Mouse (Mus musculus): ENCODE measurements at regions not wholly inside any gene's neighbourhood (a gene's known extent, or its start where the extent isn't known, plus 50 kb on each side); places are given as distances from the start of the nearest gene placed in this dataset.

DNA sequence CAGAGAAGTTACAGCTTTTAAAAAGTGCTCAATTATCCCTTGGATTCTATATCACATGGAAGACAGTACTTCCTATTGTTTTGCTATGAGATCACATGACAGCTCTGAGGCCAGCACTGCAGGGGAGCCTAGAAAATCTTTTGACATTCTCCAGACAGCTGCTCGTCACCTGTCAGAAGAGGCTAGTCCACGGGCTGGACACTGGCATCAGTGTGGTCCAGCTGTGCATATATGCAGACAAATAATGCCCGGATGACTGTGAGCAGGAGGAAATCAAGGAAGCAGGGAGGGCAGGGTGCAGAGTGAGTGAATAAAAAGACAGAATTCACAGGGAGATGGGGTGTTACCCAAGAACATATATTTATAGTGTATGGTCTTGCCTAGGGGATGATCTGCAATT lies 270.4 kb downstream of the Rnf144a start:
- DNase-seq (ENCODE audit: low read depth, low spot score) = no peak

DNA sequence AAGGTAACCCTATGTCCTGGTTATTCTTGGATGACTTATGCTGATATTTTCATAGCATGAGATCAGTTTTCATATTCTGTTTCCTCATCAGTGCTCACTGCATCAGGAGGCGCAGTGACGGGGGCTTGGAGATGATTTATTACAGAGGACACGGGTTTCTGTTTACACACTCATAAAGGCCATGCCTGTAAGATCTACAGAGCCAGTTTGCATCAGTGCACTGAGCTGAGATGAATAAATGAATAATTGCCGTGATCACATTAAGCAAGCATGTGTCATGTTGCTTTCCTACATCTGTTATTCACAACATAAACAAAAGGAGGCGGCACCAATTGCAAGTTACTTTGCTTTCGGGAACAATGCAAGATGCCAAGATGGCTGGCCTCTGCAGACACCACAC lies 271.6 kb downstream of the Rnf144a start:
- DNase-seq (ENCODE audit: low read depth, low spot score) = no peak

DNA sequence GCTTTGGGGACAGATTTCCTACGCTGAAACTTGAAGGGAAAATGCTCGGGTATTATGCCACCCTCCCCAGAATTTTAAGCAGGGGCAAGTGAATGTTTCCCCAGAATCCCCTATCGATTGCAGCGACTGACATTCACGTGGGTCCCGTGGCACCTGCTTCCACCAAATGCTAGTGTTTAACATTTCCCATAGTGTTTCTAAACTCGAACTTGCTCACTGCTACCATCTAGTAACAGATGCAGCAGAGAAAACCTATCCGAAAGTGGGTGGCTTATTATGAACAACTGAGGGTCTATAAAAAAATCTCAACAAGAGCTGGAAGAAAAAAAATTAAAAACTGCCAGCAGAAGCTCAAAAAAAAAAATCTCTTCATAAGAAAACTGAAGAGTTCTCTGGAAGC lies 284.2 kb downstream of the Rnf144a start:
- no peak for DNase-seq (ENCODE audit: low read depth, low spot score)

DNA sequence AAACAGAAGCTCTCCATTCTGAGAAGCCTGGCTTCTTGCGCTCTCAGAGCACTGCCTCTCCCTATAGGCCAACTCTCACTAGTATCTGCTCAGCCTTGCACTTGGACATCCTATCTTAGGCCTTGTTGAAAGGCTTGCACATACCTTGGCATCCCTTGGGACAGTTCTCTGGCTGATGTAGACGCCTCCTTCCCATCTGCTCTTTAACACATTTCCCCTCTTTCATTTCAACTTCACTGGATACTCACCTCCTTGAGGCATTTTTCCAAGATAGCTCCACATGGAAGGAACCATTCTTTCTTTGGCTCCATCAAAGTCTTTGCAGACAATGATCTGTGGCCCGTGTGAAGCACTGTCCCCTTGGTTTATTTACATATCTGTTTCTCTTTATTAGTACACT lies 285.0 kb downstream of the Rnf144a start:
- DNase-seq (ENCODE audit: low read depth, low spot score) = no peak

DNA sequence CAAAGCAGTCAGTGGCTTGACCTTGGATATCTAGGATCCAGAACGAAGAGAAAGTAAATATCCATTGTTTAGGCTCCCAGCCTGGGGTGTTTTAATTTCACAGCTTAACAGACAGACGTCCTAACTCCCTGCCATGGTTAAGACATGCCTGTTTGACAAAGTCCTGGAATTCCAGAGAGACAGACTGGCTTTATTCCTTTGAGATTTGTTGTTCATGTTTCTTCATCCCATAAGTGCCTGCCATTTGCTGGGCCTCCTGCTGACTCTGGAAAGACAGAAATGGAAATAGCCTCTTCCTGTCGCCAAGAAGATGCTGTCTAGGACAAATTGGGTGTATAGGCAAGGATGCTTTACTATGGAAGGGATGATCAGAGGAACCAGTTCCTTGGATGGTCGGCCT lies 285.5 kb downstream of the Rnf144a start:
- DNase-seq (ENCODE audit: low read depth, low spot score) = no peak

DNA sequence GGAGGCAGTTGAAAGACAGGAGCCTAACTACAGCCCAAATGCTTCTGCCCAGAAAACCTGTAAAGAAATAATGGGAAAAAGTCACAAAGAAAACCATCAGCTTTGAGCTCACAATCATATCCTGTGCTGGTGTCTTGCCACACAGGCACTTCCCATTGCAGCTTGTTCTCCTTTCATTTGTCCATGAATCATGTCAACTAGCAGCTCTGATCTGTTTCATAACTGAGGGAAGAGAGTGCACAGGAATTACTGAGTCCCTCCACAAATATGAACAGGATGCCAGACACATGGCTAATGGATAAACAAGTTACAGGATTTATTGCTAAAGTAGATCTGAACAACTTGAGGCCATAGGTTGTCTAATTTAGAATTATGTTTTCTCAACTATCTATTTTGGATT lies 286.2 kb downstream of the Rnf144a start:
- no peak for DNase-seq (ENCODE audit: low read depth, low spot score)

DNA sequence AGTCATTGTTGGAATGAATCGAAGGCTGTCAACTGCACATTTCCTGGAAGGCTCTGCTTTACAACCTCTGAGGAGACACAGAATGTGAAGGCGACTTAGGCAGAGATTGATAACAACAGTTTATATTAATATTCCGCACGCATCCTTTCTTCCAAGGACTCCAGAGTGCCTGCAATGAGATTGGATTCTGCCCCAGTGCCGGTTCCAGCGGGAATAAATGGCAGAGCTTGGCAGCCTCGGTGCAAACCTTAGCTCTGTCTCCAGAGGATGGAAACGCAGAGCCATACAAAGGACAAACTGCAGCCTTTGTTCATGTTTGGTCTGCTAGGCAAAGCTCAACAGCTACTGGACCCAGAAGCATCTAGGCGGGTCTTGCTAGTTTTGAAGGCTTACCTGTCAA lies 288.8 kb downstream of the Rnf144a start:
- DNase-seq (ENCODE audit: low read depth, low spot score) = no peak

DNA sequence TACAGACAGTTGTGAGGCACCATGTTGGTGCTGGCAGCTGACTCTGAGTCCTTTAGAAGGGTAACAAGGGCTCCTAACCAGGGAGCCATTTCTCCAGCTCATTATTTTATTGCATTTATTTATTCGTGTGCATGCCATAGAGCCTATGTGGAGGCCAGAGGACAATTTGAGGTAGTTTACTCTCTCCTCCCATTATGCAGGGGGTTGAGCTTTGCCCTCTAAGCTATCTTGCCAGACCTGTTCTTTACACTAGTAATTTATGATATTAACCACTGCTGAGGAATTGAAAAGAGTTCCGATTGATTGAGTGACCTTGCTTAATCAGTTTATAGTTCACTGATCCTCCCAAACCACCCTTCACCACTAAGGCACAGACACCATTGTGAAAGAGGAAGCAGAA lies 290.8 kb downstream of the Rnf144a start:
- no peak for DNase-seq (ENCODE audit: low read depth, low spot score)

DNA sequence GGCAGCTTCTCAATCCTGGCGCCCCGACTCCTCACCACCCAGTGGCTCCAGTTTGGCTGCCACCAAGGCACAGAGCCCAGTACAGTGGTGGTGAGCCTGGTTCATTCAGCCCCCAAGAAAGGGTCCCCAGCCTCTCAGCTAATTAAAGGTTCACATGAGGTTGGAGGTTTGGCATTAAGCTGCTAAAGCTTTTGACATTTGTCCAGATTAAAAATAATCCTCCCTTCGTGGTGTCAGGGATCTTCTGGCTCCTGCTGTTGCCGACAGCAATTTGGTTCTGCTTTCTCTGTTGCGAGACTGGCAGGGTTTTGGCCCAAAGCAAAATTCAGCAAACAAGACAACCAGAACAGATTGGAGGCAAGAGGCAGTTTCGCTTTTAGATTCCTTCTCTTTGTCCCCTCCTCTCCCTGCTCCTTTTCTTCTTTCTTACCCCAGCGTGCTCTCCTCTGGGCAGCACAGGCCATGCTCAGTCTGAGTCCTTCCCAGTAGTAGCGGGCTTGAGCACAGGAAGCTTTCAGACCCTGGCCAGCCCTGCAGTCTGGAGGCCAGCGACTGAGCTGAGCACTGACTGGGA lies 299.6 kb downstream of the Rnf144a start:
- no peak for DNase-seq (ENCODE audit: low read depth, low spot score)

DNA sequence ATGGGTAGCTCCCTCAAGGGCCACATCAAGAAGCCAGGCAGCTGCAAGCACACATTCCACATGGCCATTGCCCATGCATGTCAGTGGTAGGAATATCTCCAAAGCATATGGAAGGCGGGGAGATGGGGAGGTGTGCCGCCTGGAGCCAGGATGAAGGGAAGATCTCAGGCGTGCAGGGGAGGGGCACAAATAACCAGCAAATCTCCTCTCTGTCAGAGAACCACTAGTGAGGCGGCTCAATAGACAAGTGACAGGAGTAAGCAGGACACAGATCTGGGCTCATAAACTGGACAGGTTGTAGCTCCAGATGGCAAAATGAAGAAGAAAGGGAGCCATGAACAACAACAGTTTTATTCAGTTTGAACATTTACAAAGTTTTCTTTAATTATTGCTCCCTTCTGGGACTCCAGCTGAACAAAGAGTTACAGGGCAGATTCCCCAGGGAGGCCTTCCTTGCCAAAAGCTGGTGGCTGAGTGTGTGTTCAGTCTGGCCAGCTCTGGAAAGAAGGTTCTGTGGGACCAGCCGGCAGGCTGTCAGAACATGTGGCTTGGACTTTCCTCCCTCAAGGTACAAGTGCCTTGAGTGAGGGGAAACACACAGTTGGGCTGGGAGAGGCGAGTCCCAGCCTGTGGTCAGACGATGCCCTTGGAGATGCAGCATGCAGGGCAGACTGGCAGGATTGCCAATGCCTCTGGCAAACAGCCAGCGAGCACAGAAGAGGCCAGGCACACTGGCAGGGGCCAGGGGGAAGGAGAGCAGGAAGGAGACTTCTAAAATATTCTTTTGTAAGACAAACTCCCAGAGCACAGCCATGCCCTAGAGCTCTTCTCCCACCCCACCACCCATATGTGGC lies 302.7 kb downstream of the Rnf144a start:
- no peak for DNase-seq (ENCODE audit: low read depth, low spot score)

DNA sequence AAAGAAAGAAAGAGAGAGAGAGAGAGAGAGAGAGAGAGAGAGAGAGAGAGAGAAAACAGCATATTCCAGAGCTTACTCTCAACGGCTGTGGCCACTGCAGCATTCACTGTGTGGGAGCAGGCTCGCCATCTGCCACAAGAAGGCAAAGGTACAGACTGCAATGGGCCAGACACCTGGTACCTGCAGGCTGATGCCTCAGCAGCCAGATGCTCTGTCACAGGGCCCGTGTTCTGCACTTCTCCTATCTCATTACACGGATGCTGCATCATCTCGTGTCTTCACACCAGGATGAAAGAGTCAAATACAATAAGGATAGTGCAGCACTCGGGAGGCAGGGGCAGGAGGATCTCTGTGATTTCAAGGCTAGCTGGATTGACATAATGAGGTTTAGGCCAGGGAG lies 305.2 kb downstream of the Rnf144a start:
- DNase-seq (ENCODE audit: low read depth, low spot score) = no peak

DNA sequence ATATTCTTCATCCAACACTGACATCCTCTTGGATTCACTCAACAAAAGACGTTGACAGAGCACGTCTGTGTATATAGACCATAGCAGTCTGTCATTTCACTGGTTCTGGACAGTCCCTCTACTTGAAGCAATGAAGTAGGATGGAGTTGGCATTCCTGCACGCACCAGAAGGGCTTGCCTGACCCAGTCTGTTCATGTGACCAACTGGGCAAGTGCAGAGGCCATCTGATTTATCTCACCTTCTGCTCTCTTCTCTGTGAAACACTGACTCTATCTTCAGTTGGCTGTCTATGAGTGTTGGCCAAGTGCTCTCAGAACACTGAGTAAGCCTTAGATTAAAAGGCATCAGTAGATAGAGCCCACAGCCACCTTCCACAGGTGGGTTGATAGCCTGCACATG lies 310.7 kb downstream of the Rnf144a start:
- DNase-seq (ENCODE audit: low read depth, low spot score) = no peak

DNA sequence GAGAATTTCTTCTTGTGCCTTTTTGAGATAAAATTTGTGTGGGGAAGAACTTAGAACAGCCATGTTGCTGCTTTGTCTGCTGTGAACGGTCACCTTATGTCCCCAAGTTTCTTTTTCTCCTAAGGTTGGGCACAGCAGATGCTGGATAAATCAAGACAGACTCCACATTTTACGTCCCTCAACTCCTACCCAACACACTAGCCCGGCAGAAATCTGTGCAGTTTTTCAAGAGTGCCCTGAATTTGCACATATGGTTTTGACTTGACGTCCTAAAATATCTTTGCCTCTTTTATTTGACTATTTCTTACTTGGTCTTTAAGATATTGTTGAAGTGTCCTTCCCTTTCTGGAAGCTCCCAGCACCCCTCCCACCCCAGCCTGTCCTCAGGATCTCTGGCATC lies 312.7 kb downstream of the Rnf144a start:
- no peak for DNase-seq (ENCODE audit: low read depth, low spot score)

DNA sequence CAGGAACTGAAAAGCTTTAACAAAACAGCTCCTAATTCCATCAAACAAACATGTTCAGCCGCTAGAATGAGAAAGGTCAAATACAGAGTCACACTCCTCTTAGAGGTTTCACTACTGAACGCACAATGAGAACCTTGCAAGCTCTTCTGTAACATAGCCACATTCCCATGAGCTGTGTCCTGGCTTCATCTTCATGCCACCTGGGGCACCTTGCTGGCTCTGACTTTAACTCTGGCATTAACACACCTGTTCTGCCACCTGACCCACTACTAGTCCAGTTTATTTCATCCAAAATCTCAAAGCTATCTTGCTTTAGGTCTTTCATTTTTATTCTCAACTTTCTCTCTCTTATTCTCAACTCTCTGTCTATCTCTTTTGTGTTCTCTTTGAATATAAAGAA lies 314.9 kb downstream of the Rnf144a start:
- DNase-seq (ENCODE audit: low read depth, low spot score) = no peak

DNA sequence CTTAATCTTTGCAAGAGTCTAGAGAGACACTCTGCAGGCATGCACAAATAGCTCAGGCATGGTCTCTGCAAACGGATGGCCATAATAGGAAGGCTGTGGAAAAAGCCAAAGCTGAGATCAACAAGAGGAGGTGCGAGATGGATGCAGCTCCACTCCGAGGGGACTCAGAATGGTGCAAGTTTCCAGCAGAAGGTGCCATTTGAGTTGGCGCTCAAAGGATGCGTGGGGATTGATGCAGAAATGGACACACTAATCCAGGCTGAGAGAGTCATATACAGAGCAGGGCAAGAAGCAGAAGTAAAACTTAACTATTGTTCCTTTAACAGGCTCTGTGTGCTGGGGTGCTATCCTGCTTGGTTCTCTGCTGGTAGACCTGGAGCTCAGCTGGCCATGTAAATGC lies 315.9 kb downstream of the Rnf144a start:
- no peak for DNase-seq (ENCODE audit: low read depth, low spot score)

DNA sequence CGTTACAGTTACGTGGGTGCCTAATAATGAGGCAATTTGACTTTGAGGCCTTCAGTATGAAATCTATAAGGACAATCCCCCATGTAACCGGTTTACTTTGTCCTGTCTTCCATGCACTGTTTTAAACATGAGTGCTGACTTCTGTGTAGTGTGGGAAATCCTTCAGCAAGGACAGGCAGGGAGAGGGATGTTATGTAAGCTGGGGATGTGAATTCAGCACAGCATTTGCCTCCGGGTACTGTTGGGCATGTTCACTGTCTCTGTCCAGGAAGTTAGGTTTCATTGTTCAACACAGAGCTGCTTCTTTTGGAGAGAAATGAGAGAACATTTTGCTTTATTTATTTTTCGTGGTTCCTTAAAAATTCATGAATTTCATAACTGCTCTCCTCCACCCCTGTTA lies 322.7 kb downstream of the Rnf144a start:
- DNase-seq (ENCODE audit: low read depth, low spot score) = no peak

DNA sequence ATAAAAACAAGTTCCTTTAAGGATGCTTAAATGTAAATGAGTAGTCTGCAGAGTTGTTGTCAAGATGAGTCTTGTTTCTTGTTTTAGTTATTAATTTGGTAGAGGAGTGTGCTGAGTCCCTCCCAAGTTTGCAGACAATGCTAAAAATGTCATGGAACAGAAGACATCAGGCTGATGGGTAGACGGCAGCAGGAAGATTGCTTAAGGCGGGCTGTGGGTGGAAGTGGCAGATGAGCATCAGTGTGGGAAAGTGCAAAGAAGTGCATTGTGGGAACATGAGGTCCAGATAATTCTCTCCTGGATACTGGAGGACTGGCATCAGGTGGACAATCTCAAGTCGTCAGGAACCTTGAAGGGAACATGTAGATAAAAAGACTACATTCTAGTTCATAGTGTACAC lies 323.2 kb downstream of the Rnf144a start:
- no peak for DNase-seq (ENCODE audit: low read depth, low spot score)

DNA sequence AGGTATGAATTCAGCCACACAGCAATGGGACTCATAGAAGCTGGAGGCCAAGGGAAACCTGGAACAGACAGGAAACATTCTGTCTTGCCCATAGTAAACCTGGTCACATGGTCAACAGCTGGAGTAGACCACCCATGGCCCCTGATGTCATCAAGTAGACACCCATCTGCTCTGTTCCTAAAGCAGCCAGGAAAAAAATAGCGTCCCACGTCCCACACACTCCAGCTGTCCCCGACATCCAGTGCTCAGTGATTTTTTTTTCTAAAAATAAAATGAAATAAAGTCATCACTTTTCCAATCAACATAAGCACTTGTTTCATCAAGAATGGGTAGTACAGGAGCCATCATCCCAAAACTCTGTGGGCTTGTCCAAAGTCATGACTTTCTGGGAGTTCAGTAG lies 326.7 kb downstream of the Rnf144a start:
- no peak for DNase-seq (ENCODE audit: low read depth, low spot score)

DNA sequence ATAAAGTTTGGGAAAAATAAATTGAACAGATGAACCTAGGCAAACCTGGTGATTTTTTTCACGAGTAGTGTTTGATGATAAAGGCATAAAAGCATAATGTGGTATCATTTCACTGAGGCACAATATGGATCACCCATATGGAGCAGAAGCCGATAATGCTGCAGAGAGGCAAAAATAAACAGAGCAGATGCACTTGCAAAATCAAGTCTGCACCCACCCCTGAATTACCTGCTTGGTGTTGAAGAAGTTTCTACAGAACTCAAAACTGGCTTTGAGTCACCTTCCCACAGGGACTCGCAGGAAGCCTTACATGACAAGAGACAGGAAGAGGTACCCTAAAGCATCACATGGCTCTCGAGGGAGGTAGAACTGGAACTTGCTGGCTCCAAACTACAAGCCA lies 328.1 kb downstream of the Rnf144a start:
- no peak for DNase-seq (ENCODE audit: low read depth, low spot score)

DNA sequence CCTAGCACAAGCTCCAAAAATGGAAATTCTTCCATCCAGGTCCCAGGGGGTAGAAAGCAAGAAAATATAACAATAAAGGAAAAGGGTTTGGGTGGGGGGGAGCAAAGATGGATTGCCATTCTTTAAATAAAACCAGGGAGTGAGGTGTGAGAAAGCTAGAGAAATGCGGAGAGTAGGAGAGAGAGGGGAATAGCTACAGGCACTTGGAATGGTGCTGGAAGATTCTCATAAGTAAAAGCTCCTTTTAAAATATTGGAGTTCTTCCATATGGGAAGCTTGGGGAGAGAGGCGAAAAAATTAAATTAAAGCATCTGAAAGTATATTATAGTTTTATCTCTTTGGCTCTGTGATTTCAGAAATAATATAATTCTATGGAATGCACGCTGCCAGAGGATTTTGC lies 328.6 kb downstream of the Rnf144a start:
- no peak for DNase-seq (ENCODE audit: low read depth, low spot score)

DNA sequence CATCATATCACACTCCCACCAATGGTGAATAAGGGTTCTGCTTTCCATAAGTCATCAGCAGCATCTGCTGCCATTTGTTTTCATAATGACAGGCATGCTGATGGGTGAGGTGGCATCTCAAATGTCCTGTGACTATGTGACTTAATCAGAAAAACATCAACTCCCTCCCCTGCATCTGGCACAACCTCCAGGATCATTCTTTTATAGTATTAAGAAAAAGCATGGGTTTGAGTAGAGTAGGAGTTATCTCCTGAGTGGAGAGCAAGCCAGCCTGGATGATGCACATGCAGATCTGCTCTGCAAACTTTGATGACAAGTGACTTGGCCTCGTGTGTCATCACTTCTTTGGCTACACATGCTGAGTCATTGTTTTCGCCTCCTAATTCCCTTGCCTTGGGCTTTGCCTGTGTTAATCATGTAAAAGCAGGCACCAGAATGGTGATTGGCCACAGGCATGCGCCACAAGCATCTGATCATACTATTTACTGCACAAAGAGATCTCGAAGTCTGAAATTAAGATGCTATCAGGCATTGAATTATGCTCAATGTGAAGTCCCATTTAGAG lies 335.9 kb downstream of the Rnf144a start:
- no peak for DNase-seq (ENCODE audit: low read depth, low spot score)

DNA sequence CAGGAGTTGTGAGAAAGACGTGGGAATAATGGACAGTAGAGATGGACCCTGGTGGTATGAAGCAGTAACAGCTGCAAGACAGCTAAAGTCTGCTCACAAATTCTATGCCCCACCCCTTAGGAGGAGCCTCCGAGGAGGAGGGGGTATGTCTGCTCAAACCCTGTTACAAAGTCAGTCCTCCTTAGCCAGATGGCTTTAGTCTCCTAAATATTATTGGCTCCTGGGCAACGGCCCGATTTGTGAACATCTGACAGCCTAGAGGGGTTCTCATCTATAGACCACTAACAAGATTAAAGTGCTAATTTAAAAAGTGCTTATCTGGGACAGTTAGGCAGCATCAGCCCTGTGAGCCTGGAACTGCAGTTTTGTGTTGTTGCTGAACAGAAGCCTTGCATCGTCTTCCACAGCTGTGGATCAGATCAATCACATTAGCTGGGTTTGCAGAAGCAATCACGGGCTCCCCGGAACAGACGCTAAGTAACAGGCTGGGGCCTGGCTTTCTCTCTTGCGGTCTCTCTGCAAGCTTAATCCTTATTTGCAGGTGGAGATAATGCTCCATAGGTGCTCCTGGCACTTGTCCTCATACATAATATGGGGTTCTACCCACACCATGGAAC lies 339.3 kb downstream of the Rnf144a start:
- no peak for DNase-seq (ENCODE audit: low read depth, low spot score)

DNA sequence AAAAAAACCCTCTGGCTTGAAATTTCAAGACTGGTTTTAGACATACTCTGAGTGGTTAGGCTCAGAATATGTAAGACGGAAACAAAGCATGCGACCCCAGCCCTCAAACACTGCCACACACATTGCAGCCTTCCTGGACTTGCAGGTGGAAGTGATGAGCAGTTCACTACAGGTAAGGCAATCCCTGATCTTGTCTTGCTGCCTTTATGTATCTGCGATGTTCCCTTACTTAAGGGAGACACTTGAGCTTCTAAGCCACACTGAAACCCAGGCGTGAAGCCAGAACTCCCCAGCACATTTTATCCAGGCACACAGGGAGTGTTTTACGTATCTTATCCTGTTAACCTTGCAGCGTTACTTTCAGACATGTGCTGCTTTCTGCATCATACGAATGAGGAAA lies 342.9 kb downstream of the Rnf144a start:
- DNase-seq (ENCODE audit: low read depth, low spot score) = no peak
